Mouse (Mus musculus) embryonic fibroblast, embryonic 13.5 days (primary cell): ENCODE data around the gene Hist1h4j. TPM values are rescaled to one million over a fixed set of nuclear protein-coding genes. Genes with fewer than 3 reads are reported as not detected.
"Not testable (repeated sequence)": the region's sequence is repeated elsewhere in the genome, so short reads cannot be mapped to it uniquely, and the experiment has no call there.

Source experiments
- H3K27ac ChIP-seq: 2 replicates; pipeline ENCODE4 v1.5.1; 2012; ENCODE audit warnings: low read length, control low read depth, inconsistent platforms; ENCODE audit not compliant: insufficient read depth
- H3K4me1 ChIP-seq: 2 replicates; pipeline ENCODE4 v1.6.1; 2011; ENCODE audit warnings: low read length; ENCODE audit not compliant: control insufficient read depth, insufficient read depth
- H3K4me3 ChIP-seq: 2 replicates; pipeline ENCODE4 v1.5.1; 2011; ENCODE audit warnings: mild to moderate bottlenecking, control low read depth, low read length; ENCODE audit not compliant: insufficient read depth
- CTCF ChIP-seq: IDR thresholded peaks from 2 replicates; pipeline ENCODE4 v1.5.1; 2011; ENCODE audit warnings: mild to moderate bottlenecking, control low read depth, low read length, moderate library complexity, borderline replicate concordance; ENCODE audit not compliant: insufficient read depth
- POLR2A ChIP-seq: IDR thresholded peaks from 2 replicates; pipeline ENCODE4 v1.6.1; 2011; ENCODE audit warnings: low read depth, mild to moderate bottlenecking, control low read depth, low read length, moderate library complexity
- polyA plus RNA-seq: library from polyadenylated mRNA; stranded (reverse); fragments of >200 nt; gene quantifications from 2 replicates; pipeline ENCODE4 v1.2.4, GENCODE M21; 2011; ENCODE audit warnings: low read depth; ENCODE audit not compliant: missing spikeins, insufficient read length

The Hist1h4j gene
- polyA plus RNA-seq, 1 experiment: 4.1 TPM

DNA sequence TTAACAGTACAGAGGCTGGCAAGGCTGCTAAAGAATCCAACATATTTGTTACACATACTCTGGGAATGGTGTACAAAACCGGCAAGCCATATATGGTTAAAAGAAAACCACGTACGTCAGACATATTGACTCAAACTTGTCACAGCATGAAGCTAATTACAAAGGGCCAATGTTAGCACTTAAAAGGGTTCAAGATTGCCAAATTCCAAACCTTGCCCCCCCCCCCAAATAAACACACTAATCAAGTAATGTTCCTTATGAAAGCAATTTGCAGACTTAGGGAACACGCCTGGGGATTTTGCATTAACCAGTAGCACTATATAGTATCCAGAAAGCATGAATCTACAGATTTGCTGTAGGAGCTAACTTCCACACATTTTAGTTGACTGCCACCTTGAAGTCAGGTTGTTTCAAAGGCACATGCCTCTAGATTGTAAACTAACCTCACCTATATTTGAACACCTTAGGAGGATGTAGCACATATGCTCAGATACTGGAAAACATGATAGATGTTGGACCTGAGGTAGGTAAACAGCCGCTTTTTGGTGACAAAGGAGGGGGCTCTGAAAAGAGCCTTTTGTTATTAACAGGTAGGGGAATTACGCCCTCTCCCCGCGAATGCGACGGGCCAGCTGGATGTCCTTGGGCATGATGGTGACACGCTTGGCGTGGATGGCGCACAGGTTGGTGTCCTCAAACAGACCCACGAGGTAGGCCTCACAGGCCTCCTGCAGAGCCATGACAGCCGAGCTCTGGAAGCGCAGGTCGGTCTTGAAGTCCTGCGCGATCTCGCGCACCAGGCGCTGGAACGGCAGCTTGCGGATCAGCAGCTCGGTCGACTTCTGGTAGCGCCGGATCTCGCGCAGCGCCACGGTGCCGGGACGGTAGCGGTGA is 47.7 kb downstream of the Hist1h4j start:
- peak; percentile 87 for TF ChIP-seq POLR2A
- not testable (repeated sequence) for H3K4me1 ChIP-seq
- Histone ChIP-seq H3K4me3 (peak overlapping the region; percentile 46), H3K27ac (peak overlapping the region; percentile 96)

DNA sequence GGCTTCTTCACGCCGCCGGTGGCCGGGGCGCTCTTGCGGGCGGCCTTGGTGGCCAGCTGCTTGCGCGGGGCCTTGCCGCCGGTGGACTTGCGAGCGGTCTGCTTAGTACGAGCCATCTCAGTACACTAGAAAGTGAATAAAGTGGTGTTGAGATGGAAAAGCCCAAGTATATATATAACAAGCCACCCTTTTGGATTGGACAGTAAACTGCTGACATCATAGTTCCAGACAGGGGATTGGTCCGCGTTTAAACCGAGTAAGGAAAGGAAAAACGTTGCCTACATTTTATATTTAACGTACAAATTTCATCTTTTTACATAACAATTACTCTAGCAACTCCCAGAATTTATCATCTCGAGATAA is 48.4 kb downstream of the Hist1h4j start, which contains the start of gene Hist1h3i:
Gene Hist1h3i, minus strand, starts transcription at position 116 of the 363 bp plus-strand sequence.
- Histone ChIP-seq H3K4me1 (no peaks in the 10 kb centered on the region), H3K4me3 (peak within 1 kb of the TSS; percentile 46), H3K27ac (peak within 1 kb of the TSS; percentile 96)
- TF ChIP-seq POLR2A (no peak; the same call in none of the 2 replicates), CTCF (no peak)

DNA sequence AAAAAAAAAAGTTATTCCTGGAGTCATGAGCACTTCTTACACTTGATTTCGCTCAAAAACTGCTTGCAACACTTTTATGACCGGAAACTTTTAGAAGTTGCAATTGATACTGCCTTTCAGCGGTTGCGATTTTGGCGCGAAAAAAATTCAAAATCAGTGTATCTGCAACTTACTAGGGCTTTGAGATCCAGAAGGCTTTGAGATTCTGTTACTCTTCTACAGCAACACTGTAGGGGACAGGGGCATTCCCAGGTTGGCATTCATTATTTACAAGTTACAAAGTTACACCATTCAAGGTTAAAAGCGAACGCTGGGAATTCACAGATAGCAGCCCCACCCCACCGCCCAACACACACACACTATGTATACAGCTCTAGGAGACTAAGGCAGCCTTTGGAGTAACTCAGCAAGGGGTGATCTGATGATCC is 48.9 kb downstream of the Hist1h4j start:
- TF ChIP-seq CTCF (no peak), POLR2A (no peak)
- Histone ChIP-seq H3K4me1 (no peaks in the 10 kb centered on the region), H3K27ac (peak overlapping the region; percentile 91), H3K4me3 (no peak overlapping the region)

DNA sequence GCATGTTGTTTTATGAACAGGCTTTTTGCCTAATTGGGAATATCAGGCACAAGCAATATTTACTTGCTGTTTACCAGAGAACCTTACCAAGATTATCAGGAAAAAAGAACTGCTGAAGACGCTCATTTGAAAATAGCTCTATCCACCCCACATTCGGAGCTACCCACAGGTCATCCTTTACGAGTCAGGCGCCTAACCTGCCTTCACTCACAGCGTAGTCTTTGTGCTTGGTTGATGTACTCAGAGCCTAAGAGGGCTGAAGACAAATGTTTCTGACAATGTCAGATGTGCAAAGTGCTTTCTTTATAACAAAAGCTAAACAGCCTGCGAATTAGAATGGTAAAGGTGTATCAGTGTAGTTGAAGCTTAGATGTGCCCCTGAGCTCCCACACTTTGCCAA is 49.4 kb downstream of the Hist1h4j start:
- H3K4me1 ChIP-seq: no peaks in the 10 kb centered on the region
- peak overlapping the region; percentile 91 for H3K27ac ChIP-seq
- no peak for TF ChIP-seq POLR2A
- no peak for TF ChIP-seq CTCF
- no peak overlapping the region for H3K4me3 ChIP-seq

Other genes starting within 250 kb of the Hist1h4j start
- 0.40 and 0.73 TPM in 2 replicates for gene AK157302, start 239.8 kb upstream of the Hist1h4j start, polyA plus RNA-seq
- gene Gm11273, start 233.6 kb upstream of the Hist1h4j start, polyA plus RNA-seq: 3.1 TPM in 1 of 2 replicates, not detected in the other
- gene Zkscan8, start 203.9 kb upstream of the Hist1h4j start, polyA plus RNA-seq: 12.3 and 15.2 TPM in 2 replicates
- gene Olfr1366, start 192.3 kb upstream of the Hist1h4j start, polyA plus RNA-seq: not detected in 2 replicates
- 0.12 and 0.44 TPM in 2 replicates for gene Olfr1535, start 175.2 kb upstream of the Hist1h4j start, polyA plus RNA-seq
- gene Olfr1364, start 153.3 kb upstream of the Hist1h4j start, polyA plus RNA-seq: not detected in 2 replicates
- gene Olfr1362, start 121.0 kb upstream of the Hist1h4j start, polyA plus RNA-seq: not detected in 2 replicates
- not detected in 2 replicates for gene Olfr11, start 92.5 kb upstream of the Hist1h4j start, polyA plus RNA-seq
- not detected in 2 replicates for gene Olfr1361, start 71.7 kb upstream of the Hist1h4j start, polyA plus RNA-seq
- not detected in 2 replicates for gene Olfr1360, start 57.7 kb upstream of the Hist1h4j start, polyA plus RNA-seq
- not detected in 2 replicates for gene Olfr1359, start 37.0 kb upstream of the Hist1h4j start, polyA plus RNA-seq
- 3.5 TPM in 1 of 2 replicates, not detected in the other for gene Hist1h2bl, start 18.9 kb upstream of the Hist1h4j start, polyA plus RNA-seq
- 5.0 TPM in 1 of 2 replicates, not detected in the other for gene Hist1h2ai, start 18.6 kb upstream of the Hist1h4j start, polyA plus RNA-seq
- gene Hist1h3h, start 17.4 kb upstream of the Hist1h4j start, polyA plus RNA-seq: 3.4 TPM in 1 of 2 replicates, not detected in the other
- gene Hist1h2bm, start 13.0 kb upstream of the Hist1h4j start, polyA plus RNA-seq: 5.5 and 9.1 TPM in 2 replicates
- gene Hist1h4k, start 15.4 kb downstream of the Hist1h4j start, polyA plus RNA-seq: 1.9 and 7.3 TPM in 2 replicates
- 5.3 TPM in 1 of 2 replicates, not detected in the other for gene Hist1h2ak, start 18.8 kb downstream of the Hist1h4j start, polyA plus RNA-seq
- gene Hist1h2bn, start 19.1 kb downstream of the Hist1h4j start, polyA plus RNA-seq: 2.4 and 9.6 TPM in 2 replicates
- 2.3 and 7.8 TPM in 2 replicates for gene Hist1h1b, start 45.6 kb downstream of the Hist1h4j start, polyA plus RNA-seq
- 4.3 and 8.6 TPM in 2 replicates for gene Hist1h3i, start 48.3 kb downstream of the Hist1h4j start, polyA plus RNA-seq
- gene Hist1h2an, start 52.2 kb downstream of the Hist1h4j start, polyA plus RNA-seq: not detected in 2 replicates
- 1.0 TPM in 1 of 2 replicates, not detected in the other for gene Hist1h2bp, start 52.4 kb downstream of the Hist1h4j start, polyA plus RNA-seq
- 1.0 and 2.3 TPM in 2 replicates for gene Hist1h2bq, start 75.1 kb downstream of the Hist1h4j start, polyA plus RNA-seq
- not detected in 2 replicates for gene Hist1h2ao, start 75.4 kb downstream of the Hist1h4j start, polyA plus RNA-seq
- gene Hist1h4m, start 76.7 kb downstream of the Hist1h4j start, polyA plus RNA-seq: not detected in 2 replicates
- 18.9 and 28.6 TPM in 2 replicates for gene Hist1h4n, start 97.1 kb downstream of the Hist1h4j start, polyA plus RNA-seq
- gene Hist1h2ap, start 98.4 kb downstream of the Hist1h4j start, polyA plus RNA-seq: 18.2 and 27.0 TPM in 2 replicates
- gene Hist1h2br, start 98.7 kb downstream of the Hist1h4j start, polyA plus RNA-seq: 1.9 TPM in 1 of 2 replicates, not detected in the other
- 2.9 and 5.0 TPM in 2 replicates for gene Zfp184, start 210.0 kb downstream of the Hist1h4j start, polyA plus RNA-seq
- gene Pom121l2, start 246.1 kb downstream of the Hist1h4j start, polyA plus RNA-seq: 0.23 and 0.32 TPM in 2 replicates